Mouse (Mus musculus) midbrain, embryonic 13.5 days (tissue): ENCODE results near the gene Jkamp. TPM values are rescaled to one million over a fixed set of nuclear protein-coding genes. Genes with fewer than 3 reads are reported as not detected.

Experiments
- ATAC-seq: fragments of 200-750 bp; cut with Nextera tagmentation; 2 replicates; pipeline ENCODE4 v1.8.0; 2017; ENCODE audit warnings: mild to moderate bottlenecking, moderate TSS enrichment, moderate library complexity
- H3K27ac ChIP-seq: fragments of 300-500 bp; sonication (generic); 2 replicates; pipeline ENCODE4 v1.5.1; 2015; ENCODE audit warnings: inconsistent platforms, mild to moderate bottlenecking, moderate library complexity
- H3K27me3 ChIP-seq: fragments of 300-500 bp; sonication (generic); 2 replicates; pipeline ENCODE4 v1.6.1; 2015; ENCODE audit warnings: mild to moderate bottlenecking, inconsistent platforms
- H3K36me3 ChIP-seq: fragments of 300-500 bp; sonication (generic); 2 replicates; pipeline ENCODE4 v1.6.1; 2015; ENCODE audit warnings: mild to moderate bottlenecking, inconsistent platforms
- H3K4me1 ChIP-seq: fragments of 300-500 bp; sonication (generic); replicated peaks from 2 replicates; pipeline ENCODE4 v1.6.1; 2015; ENCODE audit warnings: inconsistent platforms
- H3K4me2 ChIP-seq: fragments of 300-500 bp; sonication (generic); replicated peaks from 2 replicates; pipeline ENCODE4 v1.6.1; 2015; ENCODE audit warnings: moderate library complexity, mild to moderate bottlenecking, inconsistent platforms
- H3K4me3 ChIP-seq: fragments of 300-500 bp; sonication (generic); replicated peaks from 2 replicates; pipeline ENCODE4 v1.5.1; 2015; ENCODE audit warnings: mild to moderate bottlenecking, inconsistent platforms
- H3K9ac ChIP-seq: fragments of 300-500 bp; sonication (generic); replicated peaks from 2 replicates; pipeline ENCODE4 v1.6.1; 2015; ENCODE audit warnings: mild to moderate bottlenecking, inconsistent platforms
- H3K9me3 ChIP-seq: fragments of 300-500 bp; sonication (generic); 2 replicates; pipeline ENCODE4 v1.6.1; 2016; ENCODE audit warnings: mild to moderate bottlenecking, inconsistent platforms
- WGBS: fragments of 180-500 bp; shearing (Covaris S2); methylation state at CpG from one replicate; pipeline ENCODE4 v1.1.7; 2015; 5-methylcytosine and 5-hydroxymethylcytosine counted together
- microRNA-seq: library from miRNA; unstranded; fragments of <30 nt; microRNA quantifications from one replicate; pipeline ENCODE4, GENCODE M21; 2016
- polyA plus RNA-seq: library from polyadenylated mRNA; unstranded; fragments of >200 nt; fragmentation: Nextera tagmentation; extraction: Ambion mirVana; gene quantifications from 2 replicates; pipeline ENCODE4 v1.2.1, GENCODE M21; 2015

Gene Jkamp
- polyA plus RNA-seq, 1 experiment from 2014 or later: 129 TPM

DNA sequence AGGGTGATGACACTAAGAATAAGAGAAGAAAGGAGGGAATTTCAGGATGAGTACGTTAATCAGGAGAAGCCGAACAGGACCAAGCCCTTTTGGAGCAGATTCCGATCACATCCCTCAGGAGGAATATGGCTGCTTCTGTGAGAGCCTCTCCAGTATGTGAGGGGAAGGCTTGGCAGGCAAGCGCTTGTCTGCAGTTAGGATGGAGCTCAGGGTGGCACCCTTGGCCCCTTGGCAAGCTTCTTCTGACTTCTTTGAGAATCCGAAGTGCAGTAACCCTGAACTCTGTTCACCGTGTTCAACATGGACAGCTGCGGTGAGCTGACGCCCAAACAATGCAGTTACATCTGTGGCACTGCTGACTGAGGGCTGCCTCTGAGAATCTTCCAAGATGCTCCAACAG lies 11.6 kb downstream of the Jkamp start:
- no peak overlapping the region for H3K9ac ChIP-seq
- no peaks in the 10 kb centered on the region for H3K9me3 ChIP-seq
- H3K4me3 ChIP-seq: no peak overlapping the region
- no peaks in the 10 kb centered on the region for H3K4me1 ChIP-seq
- H3K36me3 ChIP-seq: peaks cover 86% of the 10 kb centered on the region
- WGBS: 94% methylated on average over 8 of the region's 8 CpGs
- no peak overlapping the region for H3K4me2 ChIP-seq
- no peak for ATAC-seq
- no peak overlapping the region for H3K27ac ChIP-seq
- no peaks in the 10 kb centered on the region for H3K27me3 ChIP-seq

DNA sequence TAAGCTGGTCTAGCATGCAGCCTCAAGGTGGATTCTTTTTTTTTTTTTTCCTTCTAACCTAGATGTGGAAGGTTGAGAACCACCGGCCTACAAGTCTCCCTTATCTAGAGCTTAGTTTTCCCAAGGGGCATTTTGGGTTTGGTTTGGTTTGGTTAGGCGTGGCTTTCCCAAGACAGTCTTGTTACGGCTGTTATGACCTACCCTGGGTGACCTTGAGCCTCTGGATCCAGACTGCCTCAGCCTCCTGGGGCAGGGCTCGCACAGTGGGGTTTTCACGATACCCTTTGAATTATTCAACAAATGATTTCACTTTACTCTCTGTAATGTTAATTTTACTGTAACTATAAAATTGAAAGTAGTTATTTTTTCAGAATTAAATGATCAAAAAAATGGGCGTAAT lies 17.4 kb downstream of the Jkamp start:
- ATAC-seq: no peak
- Histone ChIP-seq H3K27ac (no peak overlapping the region), H3K9me3 (no peaks in the 10 kb centered on the region), H3K9ac (no peak overlapping the region), H3K4me2 (no peak overlapping the region), H3K4me1 (peaks cover 3% of the 10 kb centered on the region; the same call in 1 of the 2 replicates), H3K36me3 (peaks cover 32% of the 10 kb centered on the region), H3K4me3 (no peak overlapping the region), H3K27me3 (no peaks in the 10 kb centered on the region)
- WGBS: 82% methylated on average over 6 of the region's 6 CpGs

DNA sequence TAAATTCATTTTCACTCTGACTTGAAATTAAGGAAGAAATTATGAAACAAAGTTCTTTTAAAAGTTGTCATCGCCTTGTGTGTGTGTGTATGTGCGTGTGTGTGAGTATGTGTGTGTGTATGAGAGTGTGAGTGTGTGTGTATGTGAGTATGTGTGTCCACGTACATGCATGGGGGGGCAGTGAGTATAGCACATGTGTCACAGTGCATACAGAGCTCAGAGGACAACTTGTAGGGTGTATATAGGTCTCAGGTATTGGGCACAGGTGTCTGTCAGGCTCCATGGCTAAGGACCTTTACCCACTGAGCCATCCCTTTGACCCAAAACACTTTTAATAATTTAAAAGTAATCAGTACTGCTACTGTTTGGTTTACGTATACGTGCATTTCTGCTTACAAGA lies 18.6 kb downstream of the Jkamp start:
- no peaks in the 10 kb centered on the region for H3K9me3 ChIP-seq

DNA sequence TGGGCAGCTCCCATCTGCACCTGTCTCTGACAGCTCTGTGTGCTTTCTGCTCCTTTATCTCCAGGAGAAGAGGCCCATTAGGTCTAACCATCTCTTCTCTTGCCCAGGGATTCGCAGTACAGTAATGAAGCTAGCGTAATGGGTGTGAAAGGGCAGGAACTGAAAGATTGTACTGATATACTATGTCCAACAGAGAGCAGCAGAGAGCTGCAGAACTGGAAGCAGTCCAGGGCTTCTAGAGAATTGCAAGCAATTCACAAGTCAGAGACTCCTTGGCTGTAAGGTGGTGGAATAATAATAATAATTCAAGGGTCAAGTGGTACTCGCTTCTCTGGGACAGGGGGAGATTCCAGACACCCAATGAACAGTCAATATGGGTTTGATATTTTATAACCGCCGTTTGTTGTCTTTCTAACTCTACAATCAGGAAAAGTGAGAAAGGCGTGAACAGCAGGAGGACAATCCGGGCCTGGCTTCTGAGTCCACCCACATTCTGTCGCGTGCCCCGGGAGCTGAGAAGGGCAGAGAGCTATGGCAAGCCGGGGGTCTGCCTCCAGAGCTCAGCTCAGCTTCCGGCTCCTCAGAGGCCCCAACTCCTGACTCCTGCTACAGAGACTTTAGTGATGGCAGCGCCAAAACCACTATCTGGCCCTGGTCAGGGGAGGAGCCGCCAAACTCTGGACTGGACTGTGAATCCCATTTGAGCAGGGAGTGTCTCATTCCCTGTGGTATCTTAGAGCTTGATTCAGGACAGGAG lies 19.3 kb downstream of the Jkamp start:
- H3K27me3 ChIP-seq: no peaks in the 10 kb centered on the region
- H3K9ac ChIP-seq: no peak overlapping the region; the same call in 1 of the 2 replicates
- peaks cover 18% of the 10 kb centered on the region for H3K36me3 ChIP-seq
- WGBS: 28% methylated on average over 14 of the region's 14 CpGs
- peak; percentile 82 for ATAC-seq
- no peaks in the 10 kb centered on the region for H3K9me3 ChIP-seq
- H3K4me2 ChIP-seq: peak overlapping the region; percentile 19; the same call in 1 of the 2 replicates
- no peak overlapping the region for H3K4me3 ChIP-seq
- H3K4me1 ChIP-seq: peaks cover 3% of the 10 kb centered on the region; the same call in 1 of the 2 replicates
- H3K27ac ChIP-seq: no peak overlapping the region

More for the DNA sequence above, 18.6 kb downstream of the Jkamp start:
- peaks cover 3% of the 10 kb centered on the region; the same call in 1 of the 2 replicates for H3K4me1 ChIP-seq
- H3K9ac ChIP-seq: no peak overlapping the region
- H3K4me3 ChIP-seq: no peak overlapping the region
- 88% methylated on average over 5 of the region's 5 CpGs for WGBS
- no peak overlapping the region for H3K27ac ChIP-seq
- ATAC-seq: peak; percentile 62; the same call in 1 of the 2 replicates
- H3K4me2 ChIP-seq: no peak overlapping the region
- no peaks in the 10 kb centered on the region for H3K27me3 ChIP-seq
- peaks cover 24% of the 10 kb centered on the region for H3K36me3 ChIP-seq

DNA sequence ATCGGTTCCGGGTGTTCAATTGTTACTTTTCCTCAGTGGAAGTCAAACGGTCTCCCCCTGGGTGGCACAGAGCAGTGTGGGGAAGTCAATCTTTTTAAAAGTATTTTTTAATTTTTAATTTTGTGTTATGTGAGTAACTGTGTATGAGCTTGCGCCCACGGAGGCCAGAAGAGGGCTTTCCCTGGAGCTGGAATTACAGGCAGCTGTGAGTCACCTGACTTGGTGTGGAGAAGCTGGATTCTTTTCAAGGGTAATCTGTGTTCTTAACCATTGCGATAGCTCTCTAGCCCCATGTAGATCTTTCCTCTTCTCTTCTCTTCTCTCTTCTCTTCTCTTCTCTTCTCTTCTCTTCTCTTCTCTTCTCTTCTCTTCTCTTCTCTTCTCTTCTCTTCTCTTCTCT lies 29.7 kb downstream of the Jkamp start:
- ATAC-seq: no peak
- no peaks in the 10 kb centered on the region for H3K36me3 ChIP-seq
- H3K4me3 ChIP-seq: no peak overlapping the region
- H3K27ac ChIP-seq: no peak overlapping the region
- H3K27me3 ChIP-seq: no peaks in the 10 kb centered on the region
- H3K4me1 ChIP-seq: no peaks in the 10 kb centered on the region
- H3K9ac ChIP-seq: no peak overlapping the region
- 82% methylated on average over 6 of the region's 6 CpGs for WGBS
- no peak overlapping the region for H3K4me2 ChIP-seq
- no peaks in the 10 kb centered on the region for H3K9me3 ChIP-seq

DNA sequence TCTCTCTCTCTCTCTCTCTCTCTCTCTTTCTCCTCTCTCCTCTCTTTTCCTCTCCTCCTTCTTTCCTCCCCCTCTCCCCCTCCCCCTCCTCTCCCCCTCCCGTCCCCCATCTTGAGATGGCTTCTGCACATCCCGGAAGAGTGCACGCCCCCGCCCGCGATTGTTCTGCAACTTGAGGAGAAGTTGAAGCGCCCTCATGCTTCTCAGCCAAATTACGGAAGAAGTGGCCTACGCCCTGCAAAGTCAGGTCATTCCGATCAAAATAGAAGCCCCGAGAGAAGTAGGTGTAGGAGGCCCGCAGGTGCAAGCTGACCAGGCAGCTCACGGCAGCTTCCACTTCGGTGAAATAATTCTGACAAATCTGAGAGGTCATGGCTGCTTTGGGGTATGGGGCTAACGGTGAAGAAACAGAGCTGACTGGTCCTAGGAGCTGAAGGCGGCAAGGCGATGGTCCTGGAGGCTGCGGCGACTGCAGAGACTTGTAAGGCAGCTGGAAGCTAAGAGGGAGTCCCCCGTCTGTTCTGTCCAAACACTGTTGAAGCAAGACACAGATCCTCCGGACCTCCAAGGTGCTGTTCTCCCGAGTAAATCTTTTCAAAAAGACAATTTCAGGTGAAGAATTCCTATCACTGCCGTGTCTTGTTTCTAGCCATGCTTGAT lies 30.4 kb downstream of the Jkamp start:
- Histone ChIP-seq H3K9ac (no peak overlapping the region), H3K36me3 (no peaks in the 10 kb centered on the region), H3K4me3 (no peak overlapping the region), H3K4me2 (no peak overlapping the region), H3K27me3 (no peaks in the 10 kb centered on the region), H3K27ac (no peak overlapping the region), H3K4me1 (no peaks in the 10 kb centered on the region), H3K9me3 (no peaks in the 10 kb centered on the region)
- ATAC-seq: no peak
- 80% methylated on average over 23 of the region's 23 CpGs for WGBS

DNA sequence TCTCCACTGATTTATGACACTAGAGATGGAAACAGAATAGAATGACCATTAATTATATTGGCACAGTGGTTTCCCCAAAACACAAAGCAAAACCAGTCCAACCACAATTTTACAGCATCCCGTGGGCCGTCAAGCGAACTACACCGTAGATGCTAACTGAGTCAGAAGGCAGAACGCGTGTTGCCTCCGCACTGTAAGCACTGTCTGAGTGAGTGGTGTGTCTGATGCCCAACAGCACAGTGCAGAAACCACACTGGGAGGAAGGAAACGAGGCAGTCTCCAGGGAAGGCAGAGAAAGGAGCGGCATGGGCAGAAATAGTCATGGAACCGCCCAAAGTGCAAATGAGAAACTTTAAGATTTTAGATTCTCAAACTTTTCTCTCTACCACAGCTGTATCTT lies 43.8 kb downstream of the Jkamp start:
- Histone ChIP-seq H3K4me1 (no peaks in the 10 kb centered on the region), H3K27me3 (no peaks in the 10 kb centered on the region), H3K9me3 (no peaks in the 10 kb centered on the region), H3K4me3 (no peak overlapping the region), H3K36me3 (no peaks in the 10 kb centered on the region), H3K9ac (no peak overlapping the region), H3K4me2 (no peak overlapping the region), H3K27ac (no peak overlapping the region)
- no peak for ATAC-seq
- WGBS: 96% methylated on average over 10 of the region's 10 CpGs

DNA sequence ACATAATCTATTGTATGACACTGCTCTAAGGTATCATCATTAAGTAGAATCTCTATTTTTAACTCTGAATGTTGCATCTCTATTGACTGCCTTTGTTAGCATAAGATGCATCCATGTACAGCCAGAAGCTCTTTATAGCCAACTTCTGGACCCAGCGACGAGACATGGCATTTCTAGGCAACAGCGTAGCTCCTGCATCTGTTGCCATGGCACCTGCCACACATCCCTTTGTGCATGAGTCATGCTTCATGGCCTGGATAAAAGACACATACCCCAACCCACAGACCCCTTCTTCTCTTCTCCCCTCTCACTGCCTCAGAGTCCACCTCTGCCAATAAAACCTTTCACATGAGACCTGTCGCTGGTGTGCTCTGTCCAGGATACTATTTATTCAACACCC lies 65.4 kb downstream of the Jkamp start:
- no peak overlapping the region for H3K4me3 ChIP-seq
- ATAC-seq: 0 out of 2 replicates have a peak, but pooled peaks have one; percentile 45
- H3K27me3 ChIP-seq: no peaks in the 10 kb centered on the region
- no peaks in the 10 kb centered on the region for H3K36me3 ChIP-seq
- peaks cover 4% of the 10 kb centered on the region; the same call in 1 of the 2 replicates for H3K4me1 ChIP-seq
- H3K4me2 ChIP-seq: no peak overlapping the region
- H3K9ac ChIP-seq: no peak overlapping the region
- 30% methylated on average over 4 of the region's 4 CpGs for WGBS
- no peaks in the 10 kb centered on the region for H3K9me3 ChIP-seq
- H3K27ac ChIP-seq: no peak overlapping the region

Small RNA genes within 50 kb of the gene (microRNA-seq; reads per million reads assigned to microRNA genes)
- not detected for gene Gm24466

Other genes with a start within 250 kb of the Jkamp start
- gene Gpr135, start 14.5 kb upstream of the Jkamp start, polyA plus RNA-seq: 2.5 and 2.6 TPM in 2 replicates
- 8.5 and 10.6 TPM in 2 replicates for gene L3hypdh, start 150 bp upstream of the Jkamp start, polyA plus RNA-seq
- not detected in 2 replicates for gene Ccdc175, start 99.4 kb downstream of the Jkamp start, polyA plus RNA-seq